8 mouse cellular contexts compared by ENCODE assay signal in the genomic region with DNA sequence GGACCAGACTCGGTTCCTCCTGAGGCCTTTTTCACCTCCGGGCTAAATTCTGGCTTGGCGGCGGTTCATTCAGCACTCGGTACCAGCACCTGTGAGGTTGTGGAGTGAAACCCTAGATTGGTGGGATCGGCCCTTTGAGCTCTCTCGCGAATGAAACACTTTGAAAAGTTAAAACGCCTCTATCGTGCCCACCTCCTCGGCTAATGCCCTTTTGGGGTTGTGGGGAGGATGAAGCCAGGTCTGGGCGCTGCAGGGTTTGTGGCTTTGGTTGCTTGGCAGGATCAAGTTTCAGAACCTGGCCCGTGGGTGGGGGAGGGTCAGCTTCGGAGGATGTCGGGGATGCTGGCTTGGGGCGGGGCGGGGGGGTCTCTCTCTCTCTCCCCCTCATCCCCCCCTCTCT. TPM values are rescaled to one million over a fixed set of nuclear protein-coding genes. Genes with fewer than 3 reads are reported as not detected.
DNase-seq lines count a peak whose midpoint lies in the region; ATAC-seq and TF ChIP-seq lines count a peak whose summit lies in the region.

No protein-coding gene starts in this region.

- peak overlapping the region; percentile 48 for H3K4me2 ChIP-seq in forebrain, embryonic 14.5 days (ENCODE audit: low read length)
- peak overlapping the region; percentile 50 for H3K4me2 ChIP-seq in kidney, embryonic 16.5 days (replicated peaks; ENCODE audit: low read depth, low read length)

- H3K27me3 ChIP-seq in forebrain, embryonic 14.5 days (replicated peaks; ENCODE audit: control insufficient read depth, insufficient read depth, low read length): peaks cover 29% of the 10 kb centered on the region
- peaks cover 49% of the 10 kb centered on the region for H3K27me3 ChIP-seq in kidney, embryonic 16.5 days (ENCODE audit: insufficient read depth, low read length)

- peak overlapping the region; percentile 55 for H3K4me3 ChIP-seq in layer of hippocampus, adult 2 months
- peak overlapping the region; percentile 48 for H3K4me3 ChIP-seq in forebrain, embryonic 14.5 days (ENCODE audit: low read depth, low read length)
- H3K4me3 ChIP-seq in kidney, embryonic 16.5 days (ENCODE audit: low read length): peak overlapping the region; percentile 68

- WGBS in forebrain, embryonic 14.5 days: 37% methylated on average over 17 of the region's 17 CpGs
- 15% methylated on average over 12 of the region's 17 CpGs for WGBS in kidney, embryonic 16.5 days

- no peaks in the 10 kb centered on the region for H3K36me3 ChIP-seq in forebrain, embryonic 14.5 days (ENCODE audit: control insufficient read depth, insufficient read depth, low read length)
- no peaks in the 10 kb centered on the region for H3K36me3 ChIP-seq in kidney, embryonic 16.5 days (ENCODE audit: insufficient read depth, low read length)

- no peak for TF ChIP-seq CTCF in layer of hippocampus, adult 2 months (conservative IDR thresholded peaks at IDR 0.05)

- H3K27ac ChIP-seq in layer of hippocampus, adult 2 months: peak overlapping the region; percentile 83
- H3K27ac ChIP-seq in forebrain, embryonic 14.5 days (ENCODE audit: low read depth, low read length): peak overlapping the region; percentile 33; the same call in 1 of the 2 replicates
- H3K27ac ChIP-seq in kidney, embryonic 16.5 days (ENCODE audit: low read length): peak overlapping the region; percentile 75

- no peaks in the 10 kb centered on the region for H3K4me1 ChIP-seq in forebrain, embryonic 14.5 days (ENCODE audit: control insufficient read depth, insufficient read depth, low read length)
- H3K4me1 ChIP-seq in kidney, embryonic 16.5 days (ENCODE audit: insufficient read depth, low read length): peaks cover 2% of the 10 kb centered on the region; the same call in 1 of the 2 replicates

- H3K9me3 ChIP-seq in forebrain, embryonic 14.5 days (replicated peaks; ENCODE audit: control insufficient read depth, low read length): no peaks in the 10 kb centered on the region
- H3K9me3 ChIP-seq in kidney, embryonic 16.5 days (ENCODE audit: low read length): no peaks in the 10 kb centered on the region

- DNase-seq in layer of hippocampus, adult 2 months (ENCODE audit: low spot score in 2 of 2): no peak
- no peak for DNase-seq in layer of hippocampus, adult 9-11 months
- DNase-seq in NIH3T3 (ENCODE audit: low read depth) (peak; percentile 36), adipocyte (ENCODE audit: low spot score) (no peak)
- DNase-seq in forebrain, embryonic 14.5 days (ENCODE audit: low spot score): no peak
- peak; percentile 32 for DNase-seq in mesoderm, embryonic 11.5 days (ENCODE audit: low read depth, low spot score)
- DNase-seq in spleen, adult 12 weeks (ENCODE audit: low spot score): no peak

- H3K9ac ChIP-seq in forebrain, embryonic 14.5 days (ENCODE audit: low read length): peak overlapping the region; percentile 61
- H3K9ac ChIP-seq in kidney, embryonic 16.5 days (replicated peaks; ENCODE audit: low read length): peak overlapping the region; percentile 69

- ATAC-seq in forebrain, embryonic 14.5 days: peak; percentile 37
- ATAC-seq in kidney, embryonic 16.5 days (ENCODE audit: low FRiP score, low TSS enrichment): peak; percentile 55

RNA-seq across cellular contexts. Expression of gene Apoo, which starts 0.3 kb away (rescaled TPM):
- total RNA-seq in layer of hippocampus, adult 2 months (2021): 10 to 100 TPM; 54.3 to 74.0 TPM
- 120 and 147 TPM in 2 replicates for polyA plus RNA-seq in forebrain, embryonic 14.5 days (2014; fragmentation: Nextera tagmentation; extraction: Ambion mirVana)
- 91.7 and 105 TPM in 2 replicates for polyA plus RNA-seq in kidney, embryonic 16.5 days (2015; fragmentation: Nextera tagmentation; extraction: Ambion mirVana)

RNA-seq across cellular contexts. Expression of gene Fam90a1b, which starts 0.7 kb away (rescaled TPM):
- total RNA-seq in layer of hippocampus, adult 2 months (2021): under 1 TPM; 0.26 to 0.37 TPM
- 0.11 and 0.13 TPM in 2 replicates for polyA plus RNA-seq in forebrain, embryonic 14.5 days (2014; fragmentation: Nextera tagmentation; extraction: Ambion mirVana)
- not detected in 2 replicates for polyA plus RNA-seq in kidney, embryonic 16.5 days (2015; fragmentation: Nextera tagmentation; extraction: Ambion mirVana)

Comparison
In these comparisons a context has a peak if more than half of its experiments do, and no peak if none do; other contexts are left out.
1. DNase-seq: peak in NIH3T3 (single experiment) and mesoderm, embryonic 11.5 days (single experiment); none in layer of hippocampus, adult 2 months (0 of 2), layer of hippocampus, adult 9-11 months (single experiment), forebrain, embryonic 14.5 days (single experiment), spleen, adult 12 weeks (single experiment) and adipocyte (single experiment).
2. H3K27ac ChIP-seq: peak in every context shown above with its lines; median percentile 83 in layer of hippocampus, adult 2 months; 75 in kidney, embryonic 16.5 days; 33 in forebrain, embryonic 14.5 days.
3. Peak in every context shown above with its lines, with median percentiles within 50 percentile points of each other: H3K4me3 ChIP-seq.